Comparison of ENCODE assay signal across 12 mouse cellular contexts in genomic region chr11:75567346-75568114, GRCm38 (mm10). TPM values are rescaled to one million over a fixed set of nuclear protein-coding genes. Genes with fewer than 3 reads are reported as not detected.
DNase-seq lines count a peak whose midpoint lies in the region; ATAC-seq and TF ChIP-seq lines count a peak whose summit lies in the region.
"Had no signal": no experiment of that assay in that cellular context is flagged by ENCODE, and none has a peak within 500 bp of the region (broad histone marks: within the 10 kb centered on the region; RNA-seq: fewer than 3 reads in every experiment).

No protein-coding gene starts in this region.

- no peak for TF ChIP-seq CTCF in lung, embryonic 14.5 days (IDR thresholded peaks at IDR 0.05; ENCODE audit: low read depth)
- no peak for TF ChIP-seq CTCF in small intestine, adult 2 months (IDR thresholded peaks at IDR 0.05; ENCODE audit: extremely low read depth, insufficient read length, insufficient replicate concordance, low read depth, low read length)

- H3K4me1 ChIP-seq in heart, embryonic 11.5 days (ENCODE audit: control insufficient read depth, insufficient read depth, low read length): peaks cover 43% of the 10 kb centered on the region
- H3K4me1 ChIP-seq in lung, embryonic 14.5 days (ENCODE audit: insufficient read depth): peaks cover 18% of the 10 kb centered on the region
- peaks cover 66% of the 10 kb centered on the region for H3K4me1 ChIP-seq in small intestine, adult 2 months (ENCODE audit: control insufficient read depth, insufficient read depth, insufficient read length, low read length)
- H3K4me1 ChIP-seq in midbrain, embryonic 16.5 days (ENCODE audit: control insufficient read depth, insufficient read depth, low read length): peaks cover 7% of the 10 kb centered on the region

- ATAC-seq in heart, embryonic 11.5 days (replicated peaks; ENCODE audit: insufficient number of reproducible peaks, low FRiP score, low TSS enrichment): no peak
- ATAC-seq in lung, embryonic 14.5 days (ENCODE audit: insufficient read depth): no peak
- ATAC-seq in midbrain, embryonic 16.5 days: no peak

- intact Hi-C loops in heart, postnatal 25 days (cut with DNase I): no loop called here

- no peak for TF ChIP-seq POLR2A in small intestine, adult 2 months (IDR thresholded peaks at IDR 0.05; ENCODE audit: low read depth, low read length)

- no peaks in the 10 kb centered on the region for H3K36me3 ChIP-seq in heart, embryonic 11.5 days (ENCODE audit: control insufficient read depth, insufficient read depth, low read length)
- no peaks in the 10 kb centered on the region for H3K36me3 ChIP-seq in lung, embryonic 14.5 days (ENCODE audit: insufficient read depth)
- H3K36me3 ChIP-seq in small intestine, adult 2 months (ENCODE audit: control insufficient read depth, insufficient read depth, low read length): peaks cover 84% of the 10 kb centered on the region
- peaks cover 24% of the 10 kb centered on the region for H3K36me3 ChIP-seq in midbrain, embryonic 16.5 days (ENCODE audit: control insufficient read depth, insufficient read depth, low read length)
- H3K36me3 ChIP-seq: liver, embryonic 15.5 days; stomach, embryonic 15.5 days had no signal

- no peaks in the 10 kb centered on the region for H3K9me3 ChIP-seq in heart, embryonic 11.5 days (replicated peaks; ENCODE audit: control insufficient read depth, low read length)
- H3K9me3 ChIP-seq in lung, embryonic 14.5 days (ENCODE audit: low read depth, low read length): no peaks in the 10 kb centered on the region
- no peaks in the 10 kb centered on the region for H3K9me3 ChIP-seq in midbrain, embryonic 16.5 days (replicated peaks; ENCODE audit: control insufficient read depth, low read length, poor library complexity, severe bottlenecking)
- H3K9me3 ChIP-seq: liver, embryonic 15.5 days; stomach, embryonic 15.5 days had no signal

- peaks cover 22% of the 10 kb centered on the region for H3K27me3 ChIP-seq in heart, embryonic 11.5 days (ENCODE audit: control insufficient read depth, insufficient read depth, low read length)
- H3K27me3 ChIP-seq in lung, embryonic 14.5 days (ENCODE audit: insufficient read depth, low read length): no peaks in the 10 kb centered on the region
- no peaks in the 10 kb centered on the region for H3K27me3 ChIP-seq in small intestine, adult 2 months (ENCODE audit: control insufficient read depth, insufficient read depth, low read length)
- no peaks in the 10 kb centered on the region for H3K27me3 ChIP-seq in midbrain, embryonic 16.5 days (ENCODE audit: control insufficient read depth, insufficient read depth, low read depth, low read length)
- H3K27me3 ChIP-seq: stomach, embryonic 15.5 days had no signal

- WGBS in heart, embryonic 11.5 days (ENCODE audit: insufficient replicate concordance): 33% methylated on average over 9 of the region's 9 CpGs
- 39% methylated on average over 9 of the region's 9 CpGs for WGBS in lung, embryonic 14.5 days
- 22% methylated on average over 9 of the region's 9 CpGs for WGBS in small intestine, adult 2 months
- 65% methylated on average over 9 of the region's 9 CpGs for WGBS in midbrain, embryonic 16.5 days

- H3K4me3 ChIP-seq in heart, embryonic 11.5 days (ENCODE audit: low read depth, low read length): no peak overlapping the region
- H3K4me3 ChIP-seq in lung, embryonic 14.5 days (ENCODE audit: low read depth, low read length): no peak overlapping the region
- H3K4me3 ChIP-seq in small intestine, adult 2 months (ENCODE audit: low read depth, low read length): no peak overlapping the region
- no peak overlapping the region for H3K4me3 ChIP-seq in midbrain, embryonic 16.5 days (ENCODE audit: low read depth, low read length)
- H3K4me3 ChIP-seq: liver, embryonic 15.5 days; stomach, embryonic 15.5 days had no signal

- H3K27ac ChIP-seq in heart, embryonic 11.5 days (ENCODE audit: low read depth, low read length): no peak overlapping the region
- no peak overlapping the region for H3K27ac ChIP-seq in lung, embryonic 14.5 days (ENCODE audit: low read depth)
- peak overlapping the region; percentile 83 for H3K27ac ChIP-seq in small intestine, adult 2 months (ENCODE audit: insufficient read depth, low read depth, low read length)
- no peak overlapping the region for H3K27ac ChIP-seq in midbrain, embryonic 16.5 days (ENCODE audit: low read length)
- H3K27ac ChIP-seq: liver, embryonic 15.5 days; stomach, embryonic 15.5 days had no signal

- no peak overlapping the region for H3K9ac ChIP-seq in heart, embryonic 11.5 days (ENCODE audit: low read depth, low read length)
- no peak overlapping the region for H3K9ac ChIP-seq in lung, embryonic 14.5 days
- H3K9ac ChIP-seq in midbrain, embryonic 16.5 days (ENCODE audit: low read depth, low read length): no peak overlapping the region
- H3K9ac ChIP-seq: liver, embryonic 15.5 days; stomach, embryonic 15.5 days had no signal

- 0 out of 2 replicates have a peak overlapping the region, but pooled peaks have one; percentile 5 for H3K4me2 ChIP-seq in heart, embryonic 11.5 days
- no peak overlapping the region for H3K4me2 ChIP-seq in lung, embryonic 14.5 days
- no peak overlapping the region for H3K4me2 ChIP-seq in midbrain, embryonic 16.5 days (ENCODE audit: low read length)
- H3K4me2 ChIP-seq: liver, embryonic 15.5 days; stomach, embryonic 15.5 days had no signal

- DNase-seq in heart, postnatal 25 days (ENCODE audit: low spot score): no peak
- DNase-seq in lung, embryonic 14.5 days: peak; percentile 42
- DNase-seq in lung, adult 18-20 months: no peak
- DNase-seq in cerebellum, adult 9-11 months: peak; percentile 87
- DNase-seq in thymus, postnatal 4 days: no peak
- DNase-seq: gastrocnemius, postnatal 10 days had no signal

RNA-seq across cellular contexts. Expression of gene Pitpna, which starts 20.4 kb away (rescaled TPM):
- 57.1 and 59.7 TPM in 2 replicates for polyA plus RNA-seq in heart, embryonic 11.5 days (2014; fragmentation: Nextera tagmentation; extraction: Ambion mirVana)
- 100 to 1,000 TPM; 108 to 115 TPM for total RNA-seq in heart, postnatal 25 days (2021)
- 84.7 and 89.6 TPM in 2 replicates for polyA plus RNA-seq in lung, embryonic 14.5 days (2014; fragmentation: Nextera tagmentation; extraction: Ambion mirVana)
- polyA plus RNA-seq in small intestine, adult 2 months (2012; rRNA removed): 88.0 and 185 TPM in 2 replicates
- 95.7 and 98.3 TPM in 2 replicates for polyA plus RNA-seq in midbrain, embryonic 16.5 days (2015; fragmentation: Nextera tagmentation; extraction: Ambion mirVana)

RNA-seq across cellular contexts. Expression of gene Slc43a2, which starts 36.0 kb away (rescaled TPM):
- 2.7 and 4.2 TPM in 2 replicates for polyA plus RNA-seq in heart, embryonic 11.5 days (2014; fragmentation: Nextera tagmentation; extraction: Ambion mirVana)
- total RNA-seq in heart, postnatal 25 days (2021): 10 to 100 TPM; 14.9 to 18.2 TPM
- 4.0 and 6.4 TPM in 2 replicates for polyA plus RNA-seq in lung, embryonic 14.5 days (2014; fragmentation: Nextera tagmentation; extraction: Ambion mirVana)
- polyA plus RNA-seq in small intestine, adult 2 months (2012; rRNA removed): 165 and 508 TPM in 2 replicates
- polyA plus RNA-seq in midbrain, embryonic 16.5 days (2015; fragmentation: Nextera tagmentation; extraction: Ambion mirVana): 19.4 and 21.0 TPM in 2 replicates

RNA-seq across cellular contexts. Expression of gene Scarf1, which starts 54.2 kb away (rescaled TPM):
- 7.6 and 8.7 TPM in 2 replicates for polyA plus RNA-seq in heart, embryonic 11.5 days (2014; fragmentation: Nextera tagmentation; extraction: Ambion mirVana)
- 10 to 100 TPM in 1 of 2 experiments, 1 to 10 TPM in 1; 8.5 to 12.1 TPM for total RNA-seq in heart, postnatal 25 days (2021)
- 11.6 and 15.2 TPM in 2 replicates for polyA plus RNA-seq in lung, embryonic 14.5 days (2014; fragmentation: Nextera tagmentation; extraction: Ambion mirVana)
- polyA plus RNA-seq in small intestine, adult 2 months (2012; rRNA removed): 9.4 and 12.3 TPM in 2 replicates
- 3.4 and 4.3 TPM in 2 replicates for polyA plus RNA-seq in midbrain, embryonic 16.5 days (2015; fragmentation: Nextera tagmentation; extraction: Ambion mirVana)
- total RNA-seq: megakaryocyte-erythroid progenitor cell, adult 5-6 weeks had no signal

RNA-seq across cellular contexts. Expression of gene Rilp, which starts 57.6 kb away (rescaled TPM):
- polyA plus RNA-seq in heart, embryonic 11.5 days (2014; fragmentation: Nextera tagmentation; extraction: Ambion mirVana): 0.94 and 2.0 TPM in 2 replicates
- total RNA-seq in heart, postnatal 25 days (2021): 10 to 100 TPM; 47.4 to 47.8 TPM
- polyA plus RNA-seq in lung, embryonic 14.5 days (2014; fragmentation: Nextera tagmentation; extraction: Ambion mirVana): 0.43 and 0.58 TPM in 2 replicates
- 8.0 and 15.0 TPM in 2 replicates for polyA plus RNA-seq in small intestine, adult 2 months (2012; rRNA removed)
- polyA plus RNA-seq in midbrain, embryonic 16.5 days (2015; fragmentation: Nextera tagmentation; extraction: Ambion mirVana): 2.8 and 2.9 TPM in 2 replicates

Comparison
In these comparisons a context has a peak if more than half of its experiments do, and no peak if none do; other contexts are left out.
1. DNase-seq: peak in lung, embryonic 14.5 days (single experiment) and cerebellum, adult 9-11 months (single experiment); none in heart, postnatal 25 days (single experiment), lung, adult 18-20 months (0 of 2) and thymus, postnatal 4 days (single experiment).